Mouse (Mus musculus) gastrocnemius, postnatal 10 days (tissue): ENCODE measurements at regions not wholly inside any gene's neighbourhood (a gene's known extent, or its start where the extent isn't known, plus 50 kb on each side); places are given as distances from the start of the nearest gene placed in this dataset.
"Not testable (repeated sequence)": the region's sequence is repeated elsewhere in the genome, so short reads cannot be mapped to it uniquely, and the experiment has no call there.

Experiments used
- DNase-seq: peaks from one replicate; pipeline ENCODE4 v3.0.0; 2021; ENCODE audit warnings: mixed read lengths

- DNase-seq, result no peak
Observed at GRCm38 (mm10) chr14:71103955-71104354, 504.3 kb upstream of the Fam160b2 start.

GRCm38 (mm10) chr14:71095661-71096422, 496.2 kb upstream of the Fam160b2 start:
- DNase-seq, result no peak

GRCm38 (mm10) chr14:71092626-71093326, 493.1 kb upstream of the Fam160b2 start:
- DNase-seq, result peak; percentile 21

GRCm38 (mm10) chr14:71085721-71086120, 486.1 kb upstream of the Fam160b2 start:
- no peak for DNase-seq

GRCm38 (mm10) chr14:71082327-71082726, 482.7 kb upstream of the Fam160b2 start:
- no peak for DNase-seq

- DNase-seq, result no peak
Observed at GRCm38 (mm10) chr14:71075671-71076070, 476.0 kb upstream of the Fam160b2 start.

- DNase-seq, result no peak
Observed at GRCm38 (mm10) chr14:71074019-71074418, 474.4 kb upstream of the Fam160b2 start.

GRCm38 (mm10) chr14:71065669-71066068, 466.0 kb upstream of the Fam160b2 start:
- DNase-seq, result no peak

GRCm38 (mm10) chr14:71056601-71057000, 457.0 kb upstream of the Fam160b2 start:
- no peak for DNase-seq

- no peak for DNase-seq
Observed at GRCm38 (mm10) chr14:71055480-71055879, 455.8 kb upstream of the Fam160b2 start.

- DNase-seq, result no peak
Observed at GRCm38 (mm10) chr14:71053788-71054641, 454.4 kb upstream of the Fam160b2 start.

GRCm38 (mm10) chr14:71047096-71047495, 447.5 kb upstream of the Fam160b2 start:
- DNase-seq, result no peak

GRCm38 (mm10) chr14:71043879-71044770, 444.5 kb upstream of the Fam160b2 start:
- not testable (repeated sequence) for DNase-seq

- DNase-seq, result peak; percentile 13
Observed at GRCm38 (mm10) chr14:71036620-71037019, 437.0 kb upstream of the Fam160b2 start.

- DNase-seq, result no peak
Observed at GRCm38 (mm10) chr14:71033586-71033985, 434.0 kb upstream of the Fam160b2 start.

- no peak for DNase-seq
Observed at GRCm38 (mm10) chr14:71030164-71030880, 430.7 kb upstream of the Fam160b2 start.
